28 mouse cellular contexts compared by ENCODE assay signal in the genomic region with DNA sequence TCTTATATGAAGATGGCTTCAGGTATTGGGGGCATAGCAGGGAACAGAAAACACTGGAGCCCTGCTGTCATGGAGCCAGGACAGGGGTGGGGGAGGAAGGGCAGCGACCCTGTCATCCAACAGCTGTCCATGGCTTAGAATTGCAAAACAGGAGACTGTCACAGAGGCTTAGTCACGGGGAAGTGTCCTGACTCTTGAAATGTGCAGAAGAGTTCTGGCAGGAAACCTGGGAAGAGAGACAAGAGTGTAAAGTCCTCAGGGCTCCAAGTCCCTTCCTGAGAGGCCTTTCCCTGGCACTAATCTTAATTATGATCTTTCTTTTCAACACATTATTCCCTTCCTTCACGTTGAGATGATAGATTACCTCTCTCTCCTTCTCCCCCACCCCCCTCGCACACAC. TPM values are rescaled to one million over a fixed set of nuclear protein-coding genes. Genes with fewer than 3 reads are reported as not detected.
DNase-seq lines count a peak whose midpoint lies in the region; ATAC-seq and TF ChIP-seq lines count a peak whose summit lies in the region.
"Had no signal": no experiment of that assay in that cellular context is flagged by ENCODE, and none has a peak within 500 bp of the region (broad histone marks: within the 10 kb centered on the region; RNA-seq: fewer than 3 reads in every experiment).

No protein-coding gene starts in this region.

- no peak for TF ChIP-seq POLR2A in liver, adult 2 months (IDR thresholded peaks at IDR 0.05; ENCODE audit: extremely low read depth, insufficient read depth, low read length)

- no peaks in the 10 kb centered on the region for H3K9me3 ChIP-seq in intestine, embryonic 16.5 days (ENCODE audit: control insufficient read depth, low read length)
- no peaks in the 10 kb centered on the region for H3K9me3 ChIP-seq in intestine, embryonic 15.5 days
- H3K9me3 ChIP-seq in liver, postnatal 0 days (ENCODE audit: low read length): no peaks in the 10 kb centered on the region
- no peaks in the 10 kb centered on the region for H3K9me3 ChIP-seq in forebrain, embryonic 11.5 days (ENCODE audit: control insufficient read depth, low read length)
- H3K9me3 ChIP-seq: embryonic facial prominence, embryonic 15.5 days; forebrain, embryonic 10.5 days; forebrain, embryonic 15.5 days; G1E; heart, embryonic 12.5 days; hindbrain, embryonic 10.5 days had no signal

- H3K4me2 ChIP-seq in intestine, embryonic 16.5 days (ENCODE audit: low read depth, low read length): no peak overlapping the region
- no peak overlapping the region for H3K4me2 ChIP-seq in intestine, embryonic 15.5 days (replicated peaks)
- H3K4me2 ChIP-seq in liver, postnatal 0 days (ENCODE audit: low read depth, low read length): no peak overlapping the region
- H3K4me2 ChIP-seq in forebrain, embryonic 11.5 days (ENCODE audit: low read depth, low read length, severe bottlenecking): no peak overlapping the region
- H3K4me2 ChIP-seq: embryonic facial prominence, embryonic 15.5 days; forebrain, embryonic 15.5 days; heart, embryonic 12.5 days; hindbrain, embryonic 14.5 days had no signal

- H3K4me3 ChIP-seq in intestine, embryonic 16.5 days (ENCODE audit: low read length): no peak overlapping the region
- H3K4me3 ChIP-seq in intestine, embryonic 15.5 days (replicated peaks): no peak overlapping the region
- H3K4me3 ChIP-seq in liver, adult 2 months (ENCODE audit: insufficient read depth, low read depth, low read length): no peak overlapping the region
- no peak overlapping the region for H3K4me3 ChIP-seq in liver, postnatal 0 days (ENCODE audit: low read depth, low read length)
- no peak overlapping the region for H3K4me3 ChIP-seq in forebrain, embryonic 11.5 days (ENCODE audit: low read depth, low read length)
- H3K4me3 ChIP-seq: embryonic facial prominence, embryonic 15.5 days; erythroblast, embryonic 14.5 days; forebrain, embryonic 10.5 days; forebrain, embryonic 15.5 days; heart, adult 2 months; heart, embryonic 12.5 days; hindbrain, embryonic 10.5 days had no signal

- no peaks in the 10 kb centered on the region for H3K79me2 ChIP-seq in liver, adult 2 months (ENCODE audit: control insufficient read depth, insufficient read depth, low read length)

- no peak for TF ChIP-seq CTCF in liver, adult 2 months (IDR thresholded peaks at IDR 0.05; ENCODE audit: low read depth, low read length)
- no peak for TF ChIP-seq CTCF in liver, postnatal 0 days (IDR thresholded peaks at IDR 0.05; ENCODE audit: low read depth)

- H3K27ac ChIP-seq in intestine, embryonic 16.5 days (ENCODE audit: low read length): no peak overlapping the region
- no peak overlapping the region for H3K27ac ChIP-seq in intestine, embryonic 15.5 days
- H3K27ac ChIP-seq in liver, adult 2 months (replicated peaks; ENCODE audit: insufficient read depth, low read depth, low read length): peak overlapping the region; percentile 25; the same call in 1 of the 2 replicates
- H3K27ac ChIP-seq in liver, postnatal 0 days (ENCODE audit: low read depth): no peak overlapping the region
- H3K27ac ChIP-seq in forebrain, embryonic 11.5 days (ENCODE audit: low read depth, low read length): no peak overlapping the region
- H3K27ac ChIP-seq: embryonic facial prominence, embryonic 15.5 days; forebrain, embryonic 10.5 days; forebrain, embryonic 15.5 days; heart, adult 2 months; hindbrain, embryonic 10.5 days; hindbrain, embryonic 14.5 days had no signal

- no peak for TF ChIP-seq EP300 in liver, postnatal 0 days (IDR thresholded peaks at IDR 0.05; ENCODE audit: low read depth)

- no peaks in the 10 kb centered on the region for H3K36me3 ChIP-seq in intestine, embryonic 16.5 days (ENCODE audit: control insufficient read depth, insufficient read depth, low read length)
- no peaks in the 10 kb centered on the region for H3K36me3 ChIP-seq in intestine, embryonic 15.5 days
- no peaks in the 10 kb centered on the region for H3K36me3 ChIP-seq in liver, adult 2 months (ENCODE audit: control insufficient read depth, insufficient read depth, low read length)
- no peaks in the 10 kb centered on the region for H3K36me3 ChIP-seq in liver, postnatal 0 days (replicated peaks; ENCODE audit: insufficient read depth, low read length)
- H3K36me3 ChIP-seq in forebrain, embryonic 11.5 days (ENCODE audit: control insufficient read depth, insufficient read depth, low read length): no peaks in the 10 kb centered on the region
- H3K36me3 ChIP-seq: embryonic facial prominence, embryonic 15.5 days; forebrain, embryonic 10.5 days; forebrain, embryonic 15.5 days; G1E; heart, embryonic 12.5 days; hindbrain, embryonic 10.5 days had no signal

- no peaks in the 10 kb centered on the region; the same call in 1 of the 2 replicates for H3K27me3 ChIP-seq in intestine, embryonic 16.5 days (replicated peaks; ENCODE audit: control insufficient read depth, insufficient read depth, low read length)
- H3K27me3 ChIP-seq in intestine, embryonic 15.5 days (replicated peaks): no peaks in the 10 kb centered on the region
- H3K27me3 ChIP-seq in liver, adult 2 months (ENCODE audit: control insufficient read depth, insufficient read depth, low read length): no peaks in the 10 kb centered on the region
- H3K27me3 ChIP-seq in liver, postnatal 0 days (ENCODE audit: insufficient read depth, low read length): peaks cover 9% of the 10 kb centered on the region; the same call in 1 of the 2 replicates
- H3K27me3 ChIP-seq in forebrain, embryonic 11.5 days (ENCODE audit: control insufficient read depth, insufficient read depth, low read length): no peaks in the 10 kb centered on the region; the same call in 1 of the 2 replicates
- H3K27me3 ChIP-seq: embryonic facial prominence, embryonic 15.5 days; forebrain, embryonic 15.5 days had no signal

- no peak overlapping the region for H3K9ac ChIP-seq in intestine, embryonic 16.5 days (ENCODE audit: low read depth, low read length)
- no peak overlapping the region for H3K9ac ChIP-seq in intestine, embryonic 15.5 days
- H3K9ac ChIP-seq in liver, adult 2 months (ENCODE audit: low read depth, low read length): no peak overlapping the region
- H3K9ac ChIP-seq in liver, postnatal 0 days (replicated peaks): no peak overlapping the region
- no peak overlapping the region for H3K9ac ChIP-seq in forebrain, embryonic 11.5 days (ENCODE audit: low read length)
- H3K9ac ChIP-seq: embryonic facial prominence, embryonic 15.5 days; forebrain, embryonic 15.5 days; heart, embryonic 12.5 days; hindbrain, embryonic 14.5 days had no signal

- ATAC-seq in intestine, embryonic 16.5 days: 0 out of 2 replicates have a peak, but pooled peaks have one; percentile 23
- no peak for ATAC-seq in intestine, embryonic 15.5 days
- no peak for ATAC-seq in liver, postnatal 0 days
- ATAC-seq in forebrain, embryonic 11.5 days (replicated peaks; ENCODE audit: low FRiP score): no peak
- ATAC-seq: CD4-positive, CD25-positive, alpha-beta regulatory T cell, adult 4 months; forebrain, embryonic 15.5 days had no signal

- 35% methylated on average over 4 of the region's 4 CpGs for WGBS in intestine, embryonic 16.5 days
- 37% methylated on average over 4 of the region's 4 CpGs for WGBS in intestine, embryonic 15.5 days
- 20% methylated on average over 4 of the region's 4 CpGs for WGBS in liver, adult 2 months
- WGBS in liver, postnatal 0 days (ENCODE audit: insufficient replicate concordance): 27% methylated on average over 4 of the region's 4 CpGs
- WGBS in forebrain, embryonic 11.5 days: 61% methylated on average over 4 of the region's 4 CpGs

- H3K4me1 ChIP-seq in intestine, embryonic 16.5 days (ENCODE audit: control insufficient read depth, insufficient read depth, low read length): no peaks in the 10 kb centered on the region
- no peaks in the 10 kb centered on the region; the same call in 1 of the 2 replicates for H3K4me1 ChIP-seq in intestine, embryonic 15.5 days (replicated peaks)
- peaks cover 15% of the 10 kb centered on the region; the same call in 1 of the 2 replicates for H3K4me1 ChIP-seq in liver, adult 2 months (ENCODE audit: control insufficient read depth, insufficient read depth, low read length)
- H3K4me1 ChIP-seq in liver, postnatal 0 days (ENCODE audit: insufficient read depth): no peaks in the 10 kb centered on the region
- no peaks in the 10 kb centered on the region for H3K4me1 ChIP-seq in forebrain, embryonic 11.5 days (replicated peaks; ENCODE audit: control insufficient read depth, insufficient read depth, low read length)
- H3K4me1 ChIP-seq: forebrain, embryonic 15.5 days had no signal

- peak; percentile 93 for DNase-seq in liver, adult 2 months (ENCODE audit: extremely low read depth, low read depth, low spot score)
- DNase-seq in liver, postnatal 0 days: no peak
- peak; percentile 36 for DNase-seq in adipocyte (ENCODE audit: low spot score)
- DNase-seq in skeletal muscle tissue, adult 2 months (ENCODE audit: low read depth, low spot score): peak; percentile 29
- no peak for DNase-seq in forebrain, embryonic 11.5 days (ENCODE audit: low spot score)
- DNase-seq: adrenal gland, postnatal 25 days; B cell, adult 2 months; cerebellum, adult 18-20 months; cerebellum, adult 9-11 months; cerebellum, postnatal 36 days; gastrocnemius, postnatal 10 days; heart, adult 2 months had no signal

RNA-seq across cellular contexts. Expression of a gene that starts 5.4 kb away (rescaled TPM):
- 4.5 and 5.0 TPM in 2 replicates for polyA plus RNA-seq in intestine, embryonic 16.5 days (2015; fragmentation: Nextera tagmentation; extraction: Ambion mirVana)
- polyA plus RNA-seq in intestine, embryonic 15.5 days (2015; fragmentation: Nextera tagmentation; extraction: Ambion mirVana): 4.5 and 4.6 TPM in 2 replicates
- total RNA-seq in liver, adult 2 months (2014; rRNA removed): 3.6 and 4.2 TPM in 2 replicates
- polyA plus RNA-seq in liver, adult 2 months (2012; rRNA removed): 4.7 and 9.8 TPM in 2 replicates
- 3.0 and 3.2 TPM in 2 replicates for polyA plus RNA-seq in liver, postnatal 0 days (2015; fragmentation: Nextera tagmentation; extraction: Ambion mirVana)
- polyA plus RNA-seq in forebrain, embryonic 11.5 days (2014; fragmentation: Nextera tagmentation; extraction: Ambion mirVana): 7.4 and 9.2 TPM in 2 replicates
- polyA plus RNA-seq: CD4-positive, CD25-positive, alpha-beta regulatory T cell, adult 4 months; erythroblast, embryonic 14.5 days; G1E had no signal

RNA-seq across cellular contexts. Expression of a gene that starts 16.6 kb away (rescaled TPM):
- 0.18 TPM in 1 of 2 replicates, not detected in the other for polyA plus RNA-seq in intestine, embryonic 16.5 days (2015; fragmentation: Nextera tagmentation; extraction: Ambion mirVana)
- polyA plus RNA-seq in intestine, embryonic 15.5 days (2015; fragmentation: Nextera tagmentation; extraction: Ambion mirVana): not detected in 2 replicates
- not detected in 2 replicates for total RNA-seq in liver, adult 2 months (2014; rRNA removed)
- not detected in 2 replicates for polyA plus RNA-seq in liver, adult 2 months (2012; rRNA removed)
- not detected in 2 replicates for polyA plus RNA-seq in liver, postnatal 0 days (2015; fragmentation: Nextera tagmentation; extraction: Ambion mirVana)
- not detected in 2 replicates for polyA plus RNA-seq in forebrain, embryonic 11.5 days (2014; fragmentation: Nextera tagmentation; extraction: Ambion mirVana)
- total RNA-seq: adrenal gland, postnatal 25 days; G1E; gastrocnemius, postnatal 10 days; gastrocnemius, postnatal 4 days; heart, adult 2 months; heart, postnatal 25 days had no signal
- polyA plus RNA-seq: CD4-positive, CD25-positive, alpha-beta regulatory T cell, adult 4 months; embryonic facial prominence, embryonic 11.5 days; embryonic facial prominence, embryonic 15.5 days; erythroblast, embryonic 14.5 days; forebrain, embryonic 10.5 days; forebrain, embryonic 15.5 days; frontal cortex, adult 2 months; G1E; heart, adult 2 months; heart, embryonic 16.5 days; hindbrain, embryonic 10.5 days had no signal

Comparison
In these comparisons a context has a peak if more than half of its experiments do, and no peak if none do; other contexts are left out.
1. DNase-seq: peak in liver, adult 2 months (single experiment), adipocyte (single experiment) and skeletal muscle tissue, adult 2 months (single experiment); none in liver, postnatal 0 days (single experiment) and forebrain, embryonic 11.5 days (single experiment).